Mouse (Mus musculus): Measurements from ENCODE around the gene Actn4. TPM values are rescaled to one million over a fixed set of nuclear protein-coding genes. Genes with fewer than 3 reads are reported as not detected.

Gene Actn4
- total RNA-seq, 2 experiments from 2014 or later = 69.4 to 81.8 TPM

DNA sequence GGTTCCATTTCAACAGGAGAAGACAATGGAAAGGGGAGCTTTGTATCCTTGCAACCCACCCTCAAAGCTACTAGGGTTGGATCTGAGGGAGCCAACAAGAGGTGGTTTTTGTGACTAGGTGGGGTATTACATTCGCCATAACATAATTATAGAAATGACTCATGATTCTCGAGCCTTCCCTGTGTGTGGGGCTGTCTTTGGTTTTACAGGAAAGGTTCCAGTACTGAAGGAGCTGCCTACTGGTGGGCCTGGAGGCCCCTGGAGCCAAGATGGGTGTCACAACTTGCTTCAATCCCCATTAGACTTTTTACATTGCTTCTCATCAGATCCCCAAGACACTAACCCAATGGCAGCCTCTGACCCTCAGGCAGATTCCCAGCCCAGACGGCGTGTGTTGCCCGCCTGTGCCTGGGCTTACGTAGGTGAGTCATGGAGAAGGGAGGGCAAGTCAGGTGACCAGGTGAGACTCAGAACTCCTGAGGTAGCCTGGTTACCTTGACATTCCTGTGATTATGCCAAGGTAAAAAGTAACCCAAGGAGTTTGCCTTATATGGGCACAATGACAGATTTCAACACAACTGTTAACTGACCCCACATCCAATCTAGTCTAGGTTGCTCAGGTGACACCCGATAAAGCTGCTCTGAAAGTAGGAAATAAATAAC is 31.0 kb downstream of the Actn4 start:
- intact Hi-C loops (cut with DNase I) = no loop called here
- no peak for DNase-seq

DNA sequence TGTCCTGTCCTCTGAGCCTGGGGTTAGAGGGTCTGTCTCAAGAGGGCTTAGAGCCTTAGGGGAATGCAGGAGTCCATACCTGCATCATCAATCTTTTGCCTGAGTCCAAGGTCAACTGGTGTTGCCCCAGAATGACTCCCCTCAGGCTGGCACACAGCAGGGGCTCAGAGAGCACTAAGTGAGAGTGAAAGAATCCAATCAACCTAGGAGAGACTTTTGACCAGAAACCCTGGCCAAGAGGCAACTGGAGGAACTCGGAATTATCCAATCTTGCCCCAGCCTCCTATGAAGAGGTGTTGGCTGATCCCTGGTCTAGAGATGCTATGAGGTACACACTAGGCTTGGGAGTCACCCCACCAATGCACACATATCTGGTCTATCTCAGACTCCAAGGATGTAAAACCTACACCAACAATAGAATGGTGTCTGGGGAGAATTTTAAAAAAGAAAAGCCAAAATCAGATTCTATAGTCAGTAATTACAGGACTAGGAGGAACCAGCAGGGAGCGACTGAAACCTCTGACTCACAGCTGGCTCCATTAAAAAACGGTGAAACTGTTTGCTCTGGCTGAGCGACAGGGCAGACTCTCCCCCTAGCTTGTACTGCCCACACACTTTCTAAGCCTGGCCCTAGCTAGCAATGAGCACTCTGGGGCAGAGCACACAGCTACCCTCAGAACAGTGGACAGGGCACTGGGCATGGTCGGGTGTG is 31.7 kb downstream of the Actn4 start:
- no peak for DNase-seq
- intact Hi-C loops (cut with DNase I) = no loop called here

DNA sequence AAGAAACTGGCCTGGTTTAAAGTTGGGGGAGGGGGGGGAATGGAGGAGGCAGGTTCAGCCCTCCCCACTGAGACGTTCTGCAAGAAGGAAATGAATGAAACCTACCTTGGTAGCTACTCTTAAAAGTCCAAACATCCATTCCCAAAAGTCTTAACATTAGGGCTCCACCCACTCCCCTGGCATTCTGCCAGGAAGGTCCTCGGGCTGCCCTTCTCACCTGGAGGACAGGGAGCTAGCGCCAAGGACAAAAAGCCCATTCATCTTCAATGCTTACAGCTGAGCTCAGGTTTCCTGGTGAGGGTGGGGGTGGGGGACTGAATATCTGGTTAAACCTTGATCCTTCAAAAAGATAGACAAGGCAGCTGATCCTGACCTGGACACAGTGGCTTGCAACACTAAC is 32.8 kb downstream of the Actn4 start:
- intact Hi-C loops (cut with DNase I) = loop anchor here (10.0 kb wide), 1 partner anchor 555 kb away; the partner anchor contains the start of gene Plekhg2
- DNase-seq = no peak

DNA sequence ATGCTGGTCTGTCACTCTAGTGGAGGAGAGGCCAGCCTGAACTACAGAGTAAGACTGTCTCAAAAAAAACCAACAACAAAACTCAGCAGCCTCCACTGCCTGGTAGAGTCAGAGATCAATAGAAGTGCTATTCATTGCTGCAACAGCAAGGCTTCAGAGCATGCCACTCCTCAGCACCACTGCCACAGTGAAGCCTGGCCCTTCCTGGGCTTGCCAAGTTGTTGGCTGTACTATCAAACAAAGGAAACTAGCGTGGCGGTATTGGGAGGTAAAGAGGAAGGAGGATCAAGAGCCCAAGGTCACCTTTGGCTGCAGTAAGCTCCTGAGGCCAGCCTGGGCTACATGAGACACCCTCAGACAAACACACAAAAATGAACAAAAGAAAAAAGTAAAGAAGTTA is 36.0 kb downstream of the Actn4 start:
- intact Hi-C loops (cut with DNase I) = loop anchor here (10.0 kb wide), 1 partner anchor 551 kb away; the partner anchor contains the start of gene Plekhg2
- no peak for DNase-seq

DNA sequence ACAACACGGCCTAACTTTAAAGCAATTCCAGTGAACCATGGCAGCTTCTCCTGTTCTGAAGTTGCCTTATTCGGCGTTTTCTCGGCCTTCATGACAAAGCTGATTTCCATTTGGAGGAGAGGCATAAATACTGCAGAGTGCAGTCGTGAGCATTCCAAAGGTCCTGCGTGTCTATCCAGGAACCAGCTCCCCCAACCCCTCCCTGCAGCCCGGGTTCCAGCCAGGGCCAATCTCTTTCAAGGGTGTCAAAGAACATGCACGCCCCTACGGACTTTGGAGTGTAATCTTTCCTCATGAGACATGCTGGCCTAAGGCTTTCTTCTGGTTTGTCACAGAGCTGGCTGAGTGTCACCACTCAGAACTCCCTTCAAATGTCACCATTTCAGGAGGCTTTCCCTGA is 36.8 kb downstream of the Actn4 start:
- intact Hi-C loops (cut with DNase I) = loop anchor here (10.0 kb wide), 1 partner anchor 551 kb away; the partner anchor contains the start of gene Plekhg2
- peak; percentile 64 to 66 for DNase-seq

DNA sequence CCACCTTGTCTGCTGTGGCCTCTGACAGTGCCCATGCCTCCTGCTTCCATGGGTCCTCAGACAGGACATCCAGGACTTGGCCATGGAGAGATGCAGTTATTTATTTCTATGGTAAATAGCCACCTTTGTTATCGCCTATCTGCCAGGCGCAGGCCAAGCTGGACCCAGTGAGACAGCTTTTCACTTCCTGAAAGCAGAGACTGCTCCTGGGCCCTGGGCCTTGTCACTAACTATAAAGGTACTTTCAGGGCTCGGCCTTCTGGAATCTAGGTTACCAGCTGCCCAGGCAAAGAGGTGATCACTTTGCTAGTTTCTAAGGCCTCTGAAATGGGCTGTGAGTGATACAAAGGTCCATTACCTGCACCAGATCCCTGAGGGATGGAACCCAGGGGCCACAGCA is 37.3 kb downstream of the Actn4 start:
- intact Hi-C loops (cut with DNase I) = loop anchor here (10.0 kb wide), 1 partner anchor 550 kb away; the partner anchor contains the start of gene Plekhg2
- DNase-seq = no peak

DNA sequence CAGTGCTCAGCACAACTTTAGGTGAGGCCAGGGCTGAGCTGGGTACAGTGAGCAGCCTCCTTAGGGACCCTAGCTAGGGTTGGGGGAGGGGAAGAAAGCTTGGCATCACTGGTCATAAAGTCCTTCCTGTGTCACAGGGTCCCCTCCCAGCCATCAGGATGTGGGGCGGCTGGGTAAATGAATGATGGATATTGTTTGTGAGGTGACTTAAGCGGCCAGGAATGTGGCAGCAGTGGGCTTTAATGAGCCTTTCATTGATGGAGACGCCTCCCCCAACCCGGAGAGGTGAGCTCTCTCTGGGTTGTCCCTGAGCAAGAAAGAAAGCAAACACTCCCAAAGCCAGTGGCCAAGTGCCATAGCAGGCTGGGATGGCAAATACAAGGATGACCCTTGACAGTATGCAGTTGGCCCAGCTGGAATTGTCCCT is 38.3 kb downstream of the Actn4 start:
- intact Hi-C loops (cut with DNase I) = loop anchor here (10.0 kb wide), 1 partner anchor 549 kb away; the partner anchor contains the start of gene Plekhg2
- DNase-seq = no peak

DNA sequence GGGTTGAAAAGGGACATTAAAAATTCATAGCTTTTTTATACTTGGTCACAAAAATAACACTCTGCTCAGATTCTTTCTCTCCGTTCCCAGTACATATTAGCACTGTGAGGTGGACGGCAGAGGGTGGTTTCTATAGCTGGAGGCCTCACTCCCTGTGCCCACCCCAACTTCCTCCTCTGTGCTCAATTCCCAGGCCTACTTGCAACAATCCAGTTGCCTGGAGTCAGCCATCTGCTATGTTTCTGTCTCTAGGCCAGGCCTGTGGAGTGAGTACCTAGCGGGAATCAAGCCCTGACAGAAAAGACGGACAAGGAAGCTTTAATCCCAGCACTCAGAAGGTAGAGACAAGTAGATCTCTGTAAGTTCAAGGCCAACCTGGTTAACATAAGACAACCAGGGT is 39.5 kb downstream of the Actn4 start:
- intact Hi-C loops (cut with DNase I) = loop anchor here (10.0 kb wide), 1 partner anchor 548 kb away; the partner anchor contains the start of gene Plekhg2
- no peak for DNase-seq

DNA sequence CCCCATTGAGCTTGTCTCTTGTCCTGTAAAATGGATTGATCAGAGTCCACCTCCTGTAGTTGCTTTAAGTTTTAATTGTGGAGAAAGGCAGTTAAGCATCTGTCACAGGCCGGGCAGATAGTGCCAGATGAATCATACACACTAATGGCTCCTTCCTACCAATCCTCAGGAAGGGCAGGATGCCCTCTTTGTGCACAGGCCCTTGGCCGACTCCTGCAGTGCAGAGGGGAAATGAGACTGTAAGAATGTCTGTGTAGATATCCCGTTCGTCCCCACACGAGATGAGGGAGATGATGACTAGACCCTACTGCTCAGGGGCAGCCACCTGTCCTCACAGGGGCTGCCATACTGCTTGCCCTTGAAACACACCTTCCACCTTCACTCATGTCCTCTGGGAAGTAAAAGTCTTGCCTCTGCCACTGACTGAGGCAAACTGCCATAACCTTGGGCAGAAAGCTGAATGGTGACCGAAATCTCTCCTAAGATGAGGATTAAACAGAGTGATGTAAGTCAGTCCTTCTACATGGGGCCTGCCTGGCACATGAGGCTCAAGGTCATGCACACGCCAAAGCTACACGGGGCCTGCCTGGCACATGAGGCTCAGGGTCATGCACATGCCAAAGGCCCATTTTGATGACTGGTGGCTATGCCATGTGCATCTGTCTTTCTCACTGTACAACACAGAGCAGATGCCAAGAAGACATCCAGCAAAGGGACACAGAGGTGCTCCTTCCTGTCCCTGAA is 40.2 kb downstream of the Actn4 start:
- intact Hi-C loops (cut with DNase I) = loop anchor here (2.0 to 10.0 kb wide), 2 partner anchors 39 to 547 kb away; partner anchors contain the start of gene Plekhg2
- no peak for DNase-seq

DNA sequence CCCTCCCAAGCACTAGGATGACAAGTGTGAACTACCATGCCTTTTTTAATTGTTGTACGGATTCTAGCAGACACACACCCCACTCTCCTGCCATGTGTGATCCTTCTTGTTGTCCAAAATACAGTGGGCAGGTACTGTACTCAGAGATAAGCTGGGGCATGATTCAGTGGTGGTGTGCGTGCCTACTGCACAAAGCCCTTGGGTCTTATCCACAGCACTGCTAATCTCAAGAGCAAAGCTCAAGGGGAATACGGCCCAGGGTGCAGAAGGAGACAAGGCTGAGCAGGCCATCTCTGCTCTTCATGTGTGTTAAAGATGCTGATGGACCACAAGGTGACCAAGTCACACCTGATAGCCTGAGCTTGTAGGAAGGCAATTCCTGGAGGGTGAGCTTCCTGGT is 41.0 kb downstream of the Actn4 start:
- no peak for DNase-seq
- intact Hi-C loops (cut with DNase I) = loop anchor here (2.0 to 10.0 kb wide), 2 partner anchors 40 to 546 kb away; partner anchors contain the start of gene Plekhg2

DNA sequence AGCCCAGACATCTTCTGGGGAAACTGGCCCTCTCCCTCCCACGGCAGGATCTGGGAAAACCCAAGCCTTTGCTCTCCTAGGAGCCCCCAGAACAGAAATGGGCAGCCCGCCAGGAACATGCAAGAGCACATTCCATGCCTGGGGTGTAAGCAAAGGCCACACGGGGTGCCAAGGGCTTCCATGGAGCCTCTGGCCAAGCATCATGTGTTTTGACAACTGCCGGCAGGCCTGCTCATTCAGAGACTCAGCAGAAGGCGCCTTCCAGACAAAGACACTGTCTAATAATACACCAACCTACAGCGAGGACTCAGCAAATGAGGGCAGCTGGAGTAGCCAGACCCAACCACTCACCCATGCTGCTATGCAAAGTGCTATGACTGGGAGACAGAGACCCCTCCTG is 42.3 kb downstream of the Actn4 start:
- DNase-seq = peak; percentile 79 to 81
- intact Hi-C loops (cut with DNase I) = loop anchor here (2.0 to 10.0 kb wide), 2 partner anchors 41 to 545 kb away; partner anchors contain the start of gene Plekhg2

DNA sequence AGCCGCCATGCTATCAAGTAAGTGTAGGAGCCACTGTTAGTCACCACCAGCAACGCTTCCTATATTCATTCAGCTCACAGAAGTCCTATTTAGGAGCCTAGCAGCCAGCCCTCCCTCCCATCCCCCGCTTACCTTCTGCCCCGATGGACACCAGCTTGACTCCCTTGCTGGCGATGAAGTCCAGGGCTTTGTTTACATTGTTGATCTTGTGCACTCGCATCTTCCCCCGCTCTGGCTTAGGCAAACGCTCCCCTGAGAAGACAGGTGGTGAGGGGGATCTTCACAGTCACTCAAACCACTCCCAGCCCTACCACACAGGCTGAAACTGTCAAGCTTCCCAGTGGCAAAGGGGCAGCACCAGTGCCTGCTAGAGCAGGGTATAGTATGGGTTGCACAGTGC is 43.6 kb downstream of the Actn4 start:
- DNase-seq = no peak
- intact Hi-C loops (cut with DNase I) = no loop called here

DNA sequence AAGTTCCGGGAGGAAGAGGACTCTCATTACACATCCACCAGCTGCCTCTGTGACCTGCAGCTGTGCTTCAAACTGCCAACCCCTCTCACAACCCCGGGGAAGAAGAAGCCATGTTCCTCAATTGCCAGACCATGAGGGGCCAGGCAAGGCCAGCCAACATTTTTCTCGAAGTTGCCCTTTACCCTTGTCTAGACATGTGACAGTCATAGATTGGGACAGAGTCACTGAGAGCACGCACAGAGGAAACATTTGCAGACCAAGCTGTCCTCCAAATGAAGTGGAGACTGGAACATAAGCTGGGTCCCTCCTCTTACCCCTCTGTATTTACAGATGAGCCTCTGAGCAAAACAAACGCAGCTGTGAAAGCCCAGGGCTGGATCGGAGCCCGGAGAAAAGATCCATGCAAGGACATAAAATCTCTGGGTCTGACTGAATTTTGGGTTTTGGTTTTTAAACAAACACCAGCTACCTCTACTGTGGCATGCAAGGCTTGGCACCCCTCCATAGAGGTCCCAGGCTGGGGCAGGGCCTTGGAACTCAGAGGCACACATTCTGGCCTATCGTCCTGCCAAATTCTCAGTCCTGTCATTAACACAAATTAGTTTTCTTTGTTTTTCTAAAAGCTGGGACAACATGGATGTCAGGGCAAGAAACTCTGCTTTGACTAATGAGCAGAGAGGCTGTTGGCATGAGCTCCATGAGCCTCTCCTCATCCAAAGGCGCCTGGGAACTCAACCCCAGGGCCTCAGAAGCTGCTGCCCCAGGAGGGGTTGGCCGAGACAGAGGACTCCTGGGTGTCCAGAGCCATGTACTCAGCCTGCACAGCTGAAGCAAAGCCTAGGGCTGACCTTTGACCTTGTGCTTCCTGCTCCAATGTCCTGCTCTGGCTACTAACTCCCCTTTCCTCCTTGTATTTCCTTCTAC is 44.4 kb downstream of the Actn4 start:
- DNase-seq = peak; percentile 55 to 69
- intact Hi-C loops (cut with DNase I) = no loop called here

DNA sequence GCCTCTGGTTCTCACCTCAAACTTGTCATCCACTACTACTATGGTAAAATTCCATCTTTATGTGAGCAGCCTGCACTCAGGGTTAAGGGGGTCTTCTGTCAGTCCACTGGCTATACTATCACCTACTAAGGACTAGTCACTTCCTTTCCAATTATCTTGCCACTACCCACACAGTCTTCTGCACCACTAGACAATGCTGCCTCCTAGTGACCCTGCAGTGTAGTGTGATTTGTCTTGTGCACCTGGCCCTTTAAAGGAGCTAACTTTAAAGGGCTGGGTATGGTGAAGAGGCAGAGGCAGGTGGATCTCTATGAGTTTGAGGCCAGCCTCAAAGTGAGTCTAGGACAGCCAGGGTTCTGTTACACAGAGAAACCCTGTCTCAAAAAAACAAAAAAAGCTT is 45.6 kb downstream of the Actn4 start:
- intact Hi-C loops (cut with DNase I) = no loop called here
- no peak for DNase-seq

DNA sequence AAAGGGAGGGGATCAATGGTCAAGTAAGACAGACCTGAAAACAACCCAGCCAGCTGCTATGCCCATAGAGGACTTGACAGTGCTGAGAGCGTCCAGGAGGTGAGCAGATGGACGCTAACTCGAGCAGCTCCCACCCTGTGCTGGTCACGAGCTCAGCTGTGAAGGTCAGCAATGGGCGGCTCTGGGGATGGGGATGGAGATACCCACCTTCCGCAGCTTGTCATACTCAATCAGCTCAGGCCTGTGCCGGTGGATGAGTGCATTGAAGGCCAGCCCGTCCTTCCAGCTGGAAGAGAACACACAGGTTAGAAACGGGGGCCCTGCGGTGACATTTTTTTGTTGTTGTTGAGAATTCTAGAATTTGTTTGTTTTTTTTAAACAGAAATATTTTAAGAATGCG is 49.0 kb downstream of the Actn4 start:
- intact Hi-C loops (cut with DNase I) = no loop called here

DNA sequence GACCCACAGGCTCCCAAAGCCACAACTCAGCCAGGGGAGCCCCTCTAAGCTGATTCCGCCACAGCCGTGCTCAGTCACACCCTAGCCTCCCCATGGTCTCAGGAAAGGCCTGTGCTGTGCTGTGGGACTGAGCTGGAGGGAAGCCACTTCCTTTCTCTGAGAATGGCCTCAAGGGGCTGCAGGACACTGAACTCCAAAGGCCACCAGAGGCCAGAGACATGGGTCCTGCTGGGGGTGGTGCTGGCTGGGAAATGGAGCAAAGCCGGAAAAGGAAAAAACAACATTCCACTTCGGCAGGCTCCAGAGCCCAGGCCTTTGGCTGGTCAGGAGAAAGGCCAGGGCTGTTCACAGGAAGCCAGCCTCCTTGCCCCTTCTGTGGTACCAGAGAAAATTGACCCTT is 50.5 kb downstream of the Actn4 start:
- peak; percentile 61 to 71 for DNase-seq
- intact Hi-C loops (cut with DNase I) = no loop called here

More for the DNA sequence above, 49.0 kb downstream of the Actn4 start:
- no peak for DNase-seq

DNA sequence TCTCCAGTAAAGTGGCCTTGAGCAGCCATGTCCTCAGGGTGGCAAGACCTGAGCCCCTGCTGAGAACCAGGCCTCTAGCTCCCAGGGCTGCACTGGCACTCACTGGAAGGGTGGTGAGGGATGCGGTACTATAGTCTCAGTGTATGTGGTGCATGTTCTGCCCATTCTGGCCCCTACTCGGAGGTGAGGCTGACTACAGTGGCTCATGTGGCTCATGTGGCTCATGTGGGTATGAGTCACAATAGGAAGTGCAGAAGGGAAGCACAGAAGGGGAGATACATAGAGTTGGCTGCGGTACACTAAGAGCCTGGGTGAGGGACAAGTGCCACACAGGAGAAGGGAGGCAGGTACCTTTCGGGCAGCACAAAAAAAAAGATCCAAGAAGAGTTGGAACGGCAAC is 54.9 kb downstream of the Actn4 start:
- DNase-seq = no peak
- intact Hi-C loops (cut with DNase I) = no loop called here

DNA sequence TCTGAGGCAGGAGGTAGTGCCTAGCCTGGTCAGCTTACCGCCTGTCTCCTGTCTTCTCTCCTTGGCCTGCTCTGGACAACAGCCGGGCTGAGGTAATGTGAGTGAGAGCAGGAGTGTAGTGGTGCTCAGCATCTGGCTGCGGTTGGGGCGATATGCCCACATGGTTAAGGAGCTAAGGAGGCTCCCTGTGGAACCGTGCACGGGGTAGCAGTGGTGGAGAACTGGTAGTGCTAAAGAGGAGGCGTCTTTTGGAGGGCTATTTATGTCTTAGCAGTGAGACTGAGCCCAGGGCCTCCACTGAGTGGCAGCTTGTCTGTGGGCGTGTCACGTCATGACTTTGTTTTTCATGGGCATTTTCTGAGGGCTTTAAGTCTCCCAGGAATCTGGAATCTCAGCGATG is 58.4 kb downstream of the Actn4 start:
- intact Hi-C loops (cut with DNase I) = no loop called here
- DNase-seq = no peak

DNA sequence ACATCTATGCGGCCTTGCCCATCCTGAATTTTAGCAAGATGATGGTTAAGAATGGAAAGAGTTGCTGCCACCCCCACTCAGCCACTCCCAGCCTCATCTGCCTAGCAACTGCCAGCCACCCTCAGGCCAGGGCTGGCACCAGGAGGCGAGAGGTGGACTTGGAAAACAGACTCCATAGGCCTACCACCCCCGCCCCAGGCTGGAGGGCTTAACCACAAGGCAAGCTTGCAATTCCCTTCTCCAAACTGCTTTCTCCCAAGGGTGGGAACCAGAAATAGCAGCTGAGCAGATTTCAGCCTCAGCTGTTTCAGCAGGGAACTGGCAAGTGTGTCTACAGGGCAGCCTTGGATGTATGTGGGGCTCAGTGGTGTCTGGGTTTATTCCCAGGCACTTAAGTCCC is 59.3 kb downstream of the Actn4 start:
- intact Hi-C loops (cut with DNase I) = no loop called here
- DNase-seq = no peak

DNA sequence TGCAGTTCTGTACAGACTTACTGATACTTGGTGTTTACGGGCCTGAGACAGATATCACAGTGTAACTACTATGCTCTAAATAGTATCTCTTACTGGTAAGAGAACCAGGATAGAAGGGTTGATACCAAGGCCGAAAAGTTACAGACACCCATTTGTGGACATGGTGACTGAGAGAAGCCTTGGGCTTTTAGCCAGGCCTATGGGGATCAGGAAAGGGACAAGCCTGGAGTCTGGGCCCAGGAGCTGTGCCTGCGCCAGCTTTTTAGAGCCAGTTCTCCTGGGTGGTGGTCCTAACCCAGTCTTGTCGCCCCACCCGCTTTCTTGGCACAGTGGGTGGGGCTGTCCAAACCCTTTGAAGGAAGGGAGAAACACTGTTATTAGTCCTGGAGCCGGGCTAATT is 60.0 kb downstream of the Actn4 start:
- no peak for DNase-seq
- intact Hi-C loops (cut with DNase I) = no loop called here

All from heart, postnatal 36 days (tissue).